Mouse (Mus musculus) heart, embryonic 15.5 days (tissue): ENCODE data around the gene Olfr1057. TPM values are rescaled to one million over a fixed set of nuclear protein-coding genes. Genes with fewer than 3 reads are reported as not detected.

Source experiments
- polyA plus RNA-seq: library from polyadenylated mRNA; unstranded; fragments of >200 nt; fragmentation: Nextera tagmentation; extraction: Ambion mirVana; gene quantifications from 2 replicates; pipeline ENCODE4 v1.2.1, GENCODE M21; 2015

Olfr1057 gene
- polyA plus RNA-seq, 1 experiment from 2014 or later: not detected

Other genes starting within 250 kb of the Olfr1057 start
- not detected in 2 replicates for gene Olfr1039, start 242.5 kb downstream of the Olfr1057 start, polyA plus RNA-seq
- gene Olfr1040, start 231.7 kb downstream of the Olfr1057 start, polyA plus RNA-seq: not detected in 2 replicates
- gene Olfr1042, start 216.6 kb downstream of the Olfr1057 start, polyA plus RNA-seq: not detected in 2 replicates
- not detected in 2 replicates for gene Olfr1043, start 210.9 kb downstream of the Olfr1057 start, polyA plus RNA-seq
- gene Olfr1044, start 200.6 kb downstream of the Olfr1057 start, polyA plus RNA-seq: not detected in 2 replicates
- gene Olfr52, start 192.7 kb downstream of the Olfr1057 start, polyA plus RNA-seq: not detected in 2 replicates
- not detected in 2 replicates for gene Olfr1045, start 175.4 kb downstream of the Olfr1057 start, polyA plus RNA-seq
- not detected in 2 replicates for gene Olfr1046, start 159.1 kb downstream of the Olfr1057 start, polyA plus RNA-seq
- gene Olfr1047, start 147.0 kb downstream of the Olfr1057 start, polyA plus RNA-seq: not detected in 2 replicates
- not detected in 2 replicates for gene Olfr1048, start 138.1 kb downstream of the Olfr1057 start, polyA plus RNA-seq
- gene Olfr1049, start 120.1 kb downstream of the Olfr1057 start, polyA plus RNA-seq: not detected in 2 replicates
- not detected in 2 replicates for gene Olfr1051, start 99.3 kb downstream of the Olfr1057 start, polyA plus RNA-seq
- gene Olfr1052, start 85.9 kb downstream of the Olfr1057 start, polyA plus RNA-seq: not detected in 2 replicates
- not detected in 2 replicates for gene Olfr1053, start 63.1 kb downstream of the Olfr1057 start, polyA plus RNA-seq
- not detected in 2 replicates for gene Olfr1054, start 43.0 kb downstream of the Olfr1057 start, polyA plus RNA-seq
- not detected in 2 replicates for gene Olfr1055, start 28.1 kb downstream of the Olfr1057 start, polyA plus RNA-seq
- not detected in 2 replicates for gene Olfr1056, start 15.9 kb downstream of the Olfr1057 start, polyA plus RNA-seq
- gene Olfr1058, start 10.2 kb upstream of the Olfr1057 start, polyA plus RNA-seq: not detected in 2 replicates
- gene Olfr1061, start 35.7 kb upstream of the Olfr1057 start, polyA plus RNA-seq: not detected in 2 replicates
- gene Olfr1062, start 48.4 kb upstream of the Olfr1057 start, polyA plus RNA-seq: not detected in 2 replicates
- gene Olfr1065, start 72.2 kb upstream of the Olfr1057 start, polyA plus RNA-seq: not detected in 2 replicates
- not detected in 2 replicates for gene Olfr1066, start 77.9 kb upstream of the Olfr1057 start, polyA plus RNA-seq
- gene Olfr228, start 109.0 kb upstream of the Olfr1057 start, polyA plus RNA-seq: not detected in 2 replicates
- not detected in 2 replicates for gene Olfr1076, start 130.1 kb upstream of the Olfr1057 start, polyA plus RNA-seq
- gene Olfr1079, start 164.1 kb upstream of the Olfr1057 start, polyA plus RNA-seq: not detected in 2 replicates
- gene Olfr1080, start 179.8 kb upstream of the Olfr1057 start, polyA plus RNA-seq: not detected in 2 replicates
- not detected in 2 replicates for gene Olfr1082, start 220.6 kb upstream of the Olfr1057 start, polyA plus RNA-seq